Mouse (Mus musculus) heart, embryonic 12.5 days (tissue): ENCODE measurements around the gene Cadm3. TPM values are rescaled to one million over a fixed set of nuclear protein-coding genes. Genes with fewer than 3 reads are reported as not detected.
"Not testable (repeated sequence)": the region's sequence is repeated elsewhere in the genome, so short reads cannot be mapped to it uniquely, and the experiment has no call there.

Experiments used
- ATAC-seq: fragments of 200-750 bp; cut with Nextera tagmentation; 2 replicates; pipeline ENCODE4 v1.8.0; 2017; ENCODE audit warnings: moderate TSS enrichment, moderate library complexity; ENCODE audit not compliant: insufficient number of reproducible peaks, low FRiP score
- H3K27ac ChIP-seq: fragments of 300-500 bp; sonication (generic); 2 replicates; pipeline ENCODE4 v1.5.1; 2016; ENCODE audit warnings: mild to moderate bottlenecking, moderate library complexity; ENCODE audit not compliant: poor library complexity, severe bottlenecking
- H3K27me3 ChIP-seq: fragments of 300-500 bp; sonication (generic); replicated peaks from 2 replicates; pipeline ENCODE4 v1.6.1; 2016; ENCODE audit warnings: mild to moderate bottlenecking, moderate library complexity
- H3K36me3 ChIP-seq: fragments of 300-500 bp; sonication (generic); 2 replicates; pipeline ENCODE4 v1.6.1; 2016; ENCODE audit warnings: mild to moderate bottlenecking, moderate library complexity
- H3K4me1 ChIP-seq: fragments of 300-500 bp; sonication (generic); replicated peaks from 2 replicates; pipeline ENCODE4 v1.6.1; 2016; ENCODE audit warnings: mild to moderate bottlenecking
- H3K4me2 ChIP-seq: fragments of 300-500 bp; sonication (generic); 2 replicates; pipeline ENCODE4 v1.6.1; 2016; ENCODE audit warnings: mild to moderate bottlenecking, moderate library complexity
- H3K4me3 ChIP-seq: fragments of 300-500 bp; sonication (generic); 2 replicates; pipeline ENCODE4 v1.5.1; 2016; ENCODE audit warnings: mild to moderate bottlenecking
- H3K9ac ChIP-seq: fragments of 300-500 bp; sonication (generic); 2 replicates; pipeline ENCODE4 v1.6.1; 2016; ENCODE audit warnings: mild to moderate bottlenecking, moderate library complexity
- H3K9me3 ChIP-seq: fragments of 300-500 bp; sonication (generic); replicated peaks from 2 replicates; pipeline ENCODE4 v1.6.1; 2016; ENCODE audit warnings: mild to moderate bottlenecking, moderate library complexity
- WGBS: fragments of 180-500 bp; shearing (Covaris S2); methylation state at CpG from one replicate; pipeline ENCODE4 v1.1.7; 2016; 5-methylcytosine and 5-hydroxymethylcytosine counted together
- polyA plus RNA-seq: library from polyadenylated mRNA; unstranded; fragments of >200 nt; fragmentation: Nextera tagmentation; extraction: Ambion mirVana; gene quantifications from 2 replicates; pipeline ENCODE4 v1.2.1, GENCODE M21; 2016

Cadm3 gene
- polyA plus RNA-seq, 1 experiment from 2014 or later, result 0.57 TPM

- H3K4me3 ChIP-seq, result no peak overlapping the region
- no peaks in the 10 kb centered on the region for H3K9me3 ChIP-seq
- no peak overlapping the region for H3K9ac ChIP-seq
- no peak overlapping the region for H3K4me2 ChIP-seq
- no peak overlapping the region for H3K27ac ChIP-seq
- WGBS, result 58% methylated on average over 6 of the region's 6 CpGs
- H3K36me3 ChIP-seq, result no peaks in the 10 kb centered on the region
- no peaks in the 10 kb centered on the region for H3K4me1 ChIP-seq
- no peak for ATAC-seq
- no peaks in the 10 kb centered on the region for H3K27me3 ChIP-seq
These were observed 45.3 kb downstream of the Cadm3 start for GRCm38 (mm10) chr1:173322249-173322627.

GRCm38 (mm10) chr1:173321593-173322248 lies 45.8 kb downstream of the Cadm3 start:
- H3K4me3 ChIP-seq, result no peak overlapping the region

GRCm38 (mm10) chr1:173317925-173318477 lies 49.5 kb downstream of the Cadm3 start:
- Histone ChIP-seq H3K9me3 (no peaks in the 10 kb centered on the region), H3K4me2 (no peak overlapping the region), H3K36me3 (no peaks in the 10 kb centered on the region), H3K27ac (no peak overlapping the region), H3K9ac (no peak overlapping the region), H3K27me3 (no peaks in the 10 kb centered on the region), H3K4me3 (no peak overlapping the region), H3K4me1 (no peaks in the 10 kb centered on the region)
- no peak for ATAC-seq
- WGBS, result 81% methylated on average over 2 of the region's 2 CpGs

More at GRCm38 (mm10) chr1:173321593-173322248, 45.8 kb downstream of the Cadm3 start:
- Histone ChIP-seq H3K9me3 (no peaks in the 10 kb centered on the region), H3K36me3 (no peaks in the 10 kb centered on the region), H3K9ac (no peak overlapping the region), H3K4me2 (no peak overlapping the region), H3K27ac (no peak overlapping the region), H3K4me1 (no peaks in the 10 kb centered on the region), H3K27me3 (no peaks in the 10 kb centered on the region)
- no peak for ATAC-seq
- 72% methylated on average over 8 of the region's 8 CpGs for WGBS

- no peak for ATAC-seq
These were observed 51.8 kb downstream of the Cadm3 start for GRCm38 (mm10) chr1:173315725-173316124.

GRCm38 (mm10) chr1:173313535-173314050 lies 53.9 kb downstream of the Cadm3 start:
- not testable (repeated sequence) for H3K27ac ChIP-seq, H3K36me3 ChIP-seq, ATAC-seq, H3K9me3 ChIP-seq, H3K9ac ChIP-seq, H3K27me3 ChIP-seq, H3K4me3 ChIP-seq, H3K4me2 ChIP-seq, H3K4me1 ChIP-seq
- 63% methylated on average over 7 of the region's 7 CpGs for WGBS

More at GRCm38 (mm10) chr1:173315725-173316124, 51.8 kb downstream of the Cadm3 start:
- H3K4me3 ChIP-seq, result no peak overlapping the region
- no peak overlapping the region for H3K27ac ChIP-seq
- no peak overlapping the region for H3K4me2 ChIP-seq
- no peaks in the 10 kb centered on the region for H3K4me1 ChIP-seq
- H3K9ac ChIP-seq, result no peak overlapping the region
- H3K36me3 ChIP-seq, result no peaks in the 10 kb centered on the region
- H3K27me3 ChIP-seq, result no peaks in the 10 kb centered on the region
- WGBS, result 68% methylated on average over 3 of the region's 3 CpGs
- no peaks in the 10 kb centered on the region for H3K9me3 ChIP-seq

GRCm38 (mm10) chr1:173302795-173303194 lies 64.7 kb downstream of the Cadm3 start:
- not testable (repeated sequence) for H3K4me2 ChIP-seq, H3K27me3 ChIP-seq, ATAC-seq, H3K9ac ChIP-seq, H3K9me3 ChIP-seq, H3K27ac ChIP-seq, H3K4me1 ChIP-seq, H3K4me3 ChIP-seq, H3K36me3 ChIP-seq
- WGBS, result 56% methylated on average over 3 of the region's 3 CpGs

Other genes with a start within 250 kb of the Cadm3 start
- not detected in 2 replicates for gene Olfr1408, start 230.3 kb downstream of the Cadm3 start, polyA plus RNA-seq
- gene Olfr1406, start 177.1 kb downstream of the Cadm3 start, polyA plus RNA-seq, result not detected in 2 replicates
- gene Olfr218, start 169.9 kb downstream of the Cadm3 start, polyA plus RNA-seq, result not detected in 2 replicates
- not detected in 2 replicates for gene Olfr1404, start 155.3 kb downstream of the Cadm3 start, polyA plus RNA-seq
- not detected in 2 replicates for gene Fcer1a, start 140.5 kb downstream of the Cadm3 start, polyA plus RNA-seq
- gene Olfr418, start 101.7 kb downstream of the Cadm3 start, polyA plus RNA-seq, result not detected in 2 replicates
- gene Mptx2, start 89.9 kb downstream of the Cadm3 start, polyA plus RNA-seq, result not detected in 2 replicates
- gene Ackr1, start 33.9 kb downstream of the Cadm3 start, polyA plus RNA-seq, result 3.9 and 4.5 TPM in 2 replicates
- 2.4 and 3.0 TPM in 2 replicates for gene Aim2, start 16.8 kb downstream of the Cadm3 start, polyA plus RNA-seq
- not detected in 2 replicates for gene Ifi206, start 123.3 kb upstream of the Cadm3 start, polyA plus RNA-seq
- gene Ifi214, start 168.3 kb upstream of the Cadm3 start, polyA plus RNA-seq, result not detected in 2 replicates
- gene Ifi213, start 231.6 kb upstream of the Cadm3 start, polyA plus RNA-seq, result 0.11 and 0.33 TPM in 2 replicates